Mouse (Mus musculus): Measurements from ENCODE around the gene Rai1. TPM values are rescaled to one million over a fixed set of nuclear protein-coding genes. Genes with fewer than 3 reads are reported as not detected.
A peak's percentile ranks its signal among the peaks of the same experiment; 100 is the strongest.

Rai1 gene
- total and polyA plus RNA-seq, 2 experiments, result 2.7 to 12.9 TPM

GRCm38 (mm10) chr11:60244503-60245143 lies 139.8 kb downstream of the Rai1 start:
- H3K9ac ChIP-seq (ENCODE audit: low read depth, low read length), result peak overlapping the region; percentile 31
- 44% methylated on average over 11 of the region's 11 CpGs for WGBS
- no peak for TF ChIP-seq CTCF (IDR thresholded peaks at IDR 0.05; ENCODE audit: low read depth, low read length)

DNA sequence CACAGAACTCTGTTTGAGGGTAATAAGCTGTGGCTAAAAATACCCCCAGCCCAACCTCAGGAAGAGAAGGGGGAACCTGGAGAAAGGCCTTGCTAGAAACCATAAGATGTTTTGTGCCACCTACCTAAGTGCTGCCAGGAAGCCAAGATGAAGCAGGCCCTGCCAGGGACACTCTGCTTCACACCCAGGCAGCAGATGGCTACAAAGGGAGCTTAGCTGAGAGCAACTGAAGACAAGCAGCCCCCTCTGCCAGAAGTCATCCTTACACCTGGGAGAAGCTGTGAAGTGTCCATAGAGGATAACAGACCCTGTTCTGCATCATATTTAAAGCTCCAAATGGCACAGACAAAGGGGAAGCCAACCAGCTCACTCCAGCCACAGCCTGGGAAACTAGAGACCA lies 141.3 kb downstream of the Rai1 start:
- DNase-seq (ENCODE audit: extremely low read depth, low read depth, low spot score), result no peak
- no peak overlapping the region; the same call in 1 of the 2 replicates for H3K27ac ChIP-seq (replicated peaks; ENCODE audit: insufficient read depth, low read depth, low read length)
- TF ChIP-seq POLR2A (IDR thresholded peaks at IDR 0.05; ENCODE audit: extremely low read depth, insufficient read depth, low read length) (no peak), CTCF (IDR thresholded peaks at IDR 0.05; ENCODE audit: low read depth, low read length) (no peak)
- no peak overlapping the region for H3K4me3 ChIP-seq (ENCODE audit: insufficient read depth, low read depth, low read length)
- no peaks in the 10 kb centered on the region for H3K27me3 ChIP-seq (ENCODE audit: control insufficient read depth, insufficient read depth, low read length)
- H3K4me1 ChIP-seq (ENCODE audit: control insufficient read depth, insufficient read depth, low read length), result peaks cover 14% of the 10 kb centered on the region
- H3K9ac ChIP-seq (ENCODE audit: low read depth, low read length), result no peak overlapping the region
- peaks cover under 1% of the 10 kb centered on the region; the same call in 1 of the 2 replicates for H3K79me2 ChIP-seq (ENCODE audit: control insufficient read depth, insufficient read depth, low read length)
- H3K36me3 ChIP-seq (ENCODE audit: control insufficient read depth, insufficient read depth, low read length), result peaks cover 8% of the 10 kb centered on the region; the same call in 1 of the 2 replicates

More at GRCm38 (mm10) chr11:60244503-60245143, 139.8 kb downstream of the Rai1 start:
- peak; percentile 84 for DNase-seq (ENCODE audit: extremely low read depth, low read depth, low spot score)
- Histone ChIP-seq H3K27me3 (ENCODE audit: control insufficient read depth, insufficient read depth, low read length) (no peaks in the 10 kb centered on the region), H3K27ac (replicated peaks; ENCODE audit: insufficient read depth, low read depth, low read length) (peak overlapping the region; percentile 76), H3K79me2 (ENCODE audit: control insufficient read depth, insufficient read depth, low read length) (peaks cover 3% of the 10 kb centered on the region; the same call in 1 of the 2 replicates), H3K4me3 (ENCODE audit: insufficient read depth, low read depth, low read length) (no peak overlapping the region), H3K4me1 (ENCODE audit: control insufficient read depth, insufficient read depth, low read length) (peaks cover 20% of the 10 kb centered on the region), H3K36me3 (ENCODE audit: control insufficient read depth, insufficient read depth, low read length) (peaks cover 10% of the 10 kb centered on the region; the same call in 1 of the 2 replicates)

DNA sequence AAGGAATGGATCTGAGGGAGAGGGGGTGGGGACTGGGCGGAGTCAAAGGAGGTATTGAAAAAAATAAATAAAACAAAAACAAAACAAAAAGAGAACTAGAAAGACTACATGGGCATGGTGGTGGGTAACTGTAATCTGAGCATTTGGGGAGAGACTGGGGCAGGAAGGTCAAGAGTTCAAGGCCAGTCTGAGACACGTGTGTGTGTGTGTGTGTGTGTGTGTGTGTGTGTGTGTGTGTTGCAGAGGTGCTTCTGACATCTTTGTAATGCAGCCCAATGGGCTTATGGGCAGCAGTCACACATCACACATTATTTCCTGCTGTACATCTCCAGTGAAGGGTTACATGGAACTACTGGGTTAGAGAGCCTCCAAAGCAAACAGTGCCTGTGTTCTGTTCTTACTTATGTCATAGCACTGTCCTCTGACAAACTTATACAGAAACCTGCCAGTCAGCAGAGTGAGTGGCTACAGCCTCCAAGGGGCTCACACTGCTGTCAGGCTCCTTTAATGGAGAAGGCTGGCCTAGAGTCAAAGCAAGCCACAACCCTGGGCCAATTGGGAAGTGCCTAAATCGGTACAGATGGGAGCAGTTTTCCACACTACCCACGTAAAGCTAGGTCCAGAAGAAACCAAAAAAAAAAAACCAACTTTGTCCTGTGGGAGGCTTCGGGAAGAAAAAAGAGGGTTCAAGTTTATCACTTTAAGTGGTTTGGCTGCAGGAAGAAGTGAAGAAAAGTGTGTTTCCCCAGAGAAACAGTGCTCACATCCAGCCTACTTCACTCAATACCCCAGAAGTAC lies 143.1 kb downstream of the Rai1 start:
- no peaks in the 10 kb centered on the region for H3K27me3 ChIP-seq (ENCODE audit: control insufficient read depth, insufficient read depth, low read length)
- no peaks in the 10 kb centered on the region for H3K79me2 ChIP-seq (ENCODE audit: control insufficient read depth, insufficient read depth, low read length)
- H3K27ac ChIP-seq (replicated peaks; ENCODE audit: insufficient read depth, low read depth, low read length), result no peak overlapping the region
- H3K4me1 ChIP-seq (ENCODE audit: control insufficient read depth, insufficient read depth, low read length), result peaks cover 5% of the 10 kb centered on the region; the same call in 1 of the 2 replicates
- no peak for DNase-seq (ENCODE audit: extremely low read depth, low read depth, low spot score)
- 46% methylated on average over 5 of the region's 5 CpGs for WGBS
- H3K4me3 ChIP-seq (ENCODE audit: insufficient read depth, low read depth, low read length), result no peak overlapping the region
- TF ChIP-seq POLR2A (IDR thresholded peaks at IDR 0.05; ENCODE audit: extremely low read depth, insufficient read depth, low read length), result no peak
- no peak for TF ChIP-seq CTCF (IDR thresholded peaks at IDR 0.05; ENCODE audit: low read depth, low read length)
- peaks cover 10% of the 10 kb centered on the region; the same call in 1 of the 2 replicates for H3K36me3 ChIP-seq (ENCODE audit: control insufficient read depth, insufficient read depth, low read length)
- H3K9ac ChIP-seq (ENCODE audit: low read depth, low read length), result no peak overlapping the region

Other genes starting within 250 kb of the Rai1 start
- gene Med9, start 156.8 kb upstream of the Rai1 start, total RNA-seq (2014; rRNA removed), result 4.2 and 4.4 TPM in 2 replicates
- gene Med9, start 156.8 kb upstream of the Rai1 start, polyA plus RNA-seq (2012; rRNA removed), result 7.3 and 7.8 TPM in 2 replicates
- 0.13 and 0.18 TPM in 2 replicates for gene Rasd1, start 140.1 kb upstream of the Rai1 start, total RNA-seq (2014; rRNA removed)
- 0.15 TPM in 2 replicates for gene Rasd1, start 140.1 kb upstream of the Rai1 start, polyA plus RNA-seq (2012; rRNA removed)
- 432 and 472 TPM in 2 replicates for gene Pemt, start 58.5 kb upstream of the Rai1 start, total RNA-seq (2014; rRNA removed)
- 1,369 and 1,396 TPM in 2 replicates for gene Pemt, start 58.5 kb upstream of the Rai1 start, polyA plus RNA-seq (2012; rRNA removed)
- gene Srebf1, start 117.6 kb downstream of the Rai1 start, total RNA-seq (2014; rRNA removed), result 151 and 152 TPM in 2 replicates
- gene Srebf1, start 117.6 kb downstream of the Rai1 start, polyA plus RNA-seq (2012; rRNA removed), result 477 and 580 TPM in 2 replicates
- 9.6 and 13.5 TPM in 2 replicates for gene Tom1l2, start 247.9 kb downstream of the Rai1 start, total RNA-seq (2014; rRNA removed)
- 16.9 and 22.1 TPM in 2 replicates for gene Tom1l2, start 247.9 kb downstream of the Rai1 start, polyA plus RNA-seq (2012; rRNA removed)
- 0.46 and 0.74 TPM in 2 replicates for gene Drc3, start 248.3 kb downstream of the Rai1 start, total RNA-seq (2014; rRNA removed)
- 0.46 and 0.64 TPM in 2 replicates for gene Drc3, start 248.3 kb downstream of the Rai1 start, polyA plus RNA-seq (2012; rRNA removed)